Mouse (Mus musculus) spleen, adult 2 months (tissue): ENCODE measurements around the gene Clic5.

Experiments
- CTCF ChIP-seq: fragments of 200-500 bp; IDR thresholded peaks from 2 replicates; pipeline ENCODE4 v1.5.1; 2011; ENCODE audit warnings: mild to moderate bottlenecking, inconsistent platforms; ENCODE audit not compliant: insufficient read depth, insufficient read length, insufficient replicate concordance; ENCODE audit errors: extremely low read depth
- POLR2A ChIP-seq: fragments of 200-500 bp; IDR thresholded peaks from 2 replicates; pipeline ENCODE4 v1.6.1; 2011; ENCODE audit warnings: low read depth, low read length, inconsistent platforms

DNA sequence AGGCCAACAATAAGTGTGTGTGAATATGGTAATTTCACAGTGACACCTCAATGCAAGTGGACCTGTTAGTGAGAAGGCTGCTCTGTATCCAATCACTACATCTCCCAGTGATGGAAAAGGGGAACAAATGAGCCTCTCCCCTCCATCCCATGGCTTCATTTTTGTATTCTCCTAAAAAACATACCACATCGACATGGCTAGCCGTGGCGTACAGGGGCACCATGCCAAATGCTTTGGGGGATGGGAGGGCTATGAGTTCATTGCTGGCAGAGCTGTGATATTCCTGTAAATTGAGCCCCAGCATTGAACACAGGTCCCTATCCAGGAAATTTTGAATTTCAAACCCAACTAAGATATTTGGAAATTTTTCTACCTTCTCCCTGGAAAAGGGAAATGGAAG lies 11.1 kb upstream of the Clic5 start:
- no peak for TF ChIP-seq CTCF
- no peak for TF ChIP-seq POLR2A
